Mouse (Mus musculus): Measurements from ENCODE around the gene Chst10. TPM values are rescaled to one million over a fixed set of nuclear protein-coding genes. Genes with fewer than 3 reads are reported as not detected.

Gene Chst10
- total and polyA plus RNA-seq, 3 experiments: 0.31 to 0.43 TPM; not detected in 1

GRCm38 (mm10) chr1:38817268-38817667 lies 80.7 kb downstream of the Chst10 start:
- Histone ChIP-seq H3K36me3 (ENCODE audit: control insufficient read depth in 1 of 2, insufficient read depth in 2 of 2, low read length in 2 of 2) (no peaks in the 10 kb centered on the region), H3K9me3 (replicated peaks; ENCODE audit: insufficient read depth, low read length) (no peaks in the 10 kb centered on the region), H3K27me3 (ENCODE audit: control insufficient read depth in 1 of 2, insufficient read depth in 2 of 2, low read length in 2 of 2) (peaks cover 3 to 9% of the 10 kb centered on the region in 2 experiments; a peak in 3 of 4 replicates), H3K79me2 (ENCODE audit: control insufficient read depth, insufficient read depth, low read length, poor library complexity) (no peaks in the 10 kb centered on the region), H3K27ac (ENCODE audit: control insufficient read depth, low read depth, low read length) (no peak overlapping the region), H3K4me3 (ENCODE audit: control insufficient read depth in 1 of 2, insufficient read depth in 1 of 2, low read depth in 2 of 2, low read length in 2 of 2) (no peak overlapping the region), H3K9ac (ENCODE audit: control insufficient read depth, low read depth, low read length, poor library complexity, severe bottlenecking) (no peak overlapping the region), H3K4me1 (ENCODE audit: control insufficient read depth in 1 of 2, insufficient read depth in 2 of 2, low read length in 2 of 2) (no peaks in the 10 kb centered on the region)
- TF ChIP-seq CHD1 (IDR thresholded peaks at IDR 0.05; ENCODE audit: low read depth, low read length): no peak
- TF ChIP-seq SIN3A (IDR thresholded peaks at IDR 0.05; ENCODE audit: low read length): no peak
- no peak for TF ChIP-seq BHLHE40 (IDR thresholded peaks at IDR 0.05; ENCODE audit: borderline replicate concordance, low read depth, low read length)
- TF ChIP-seq MAZ (IDR thresholded peaks at IDR 0.05; ENCODE audit: low read depth, low read length): no peak
- TF ChIP-seq GABPA (IDR thresholded peaks at IDR 0.05; ENCODE audit: low read depth, low read length): no peak
- no peak for TF ChIP-seq GATA1 (IDR thresholded peaks at IDR 0.05; ENCODE audit: low read depth, low read length)
- no peak for TF ChIP-seq NELFE (IDR thresholded peaks at IDR 0.05; ENCODE audit: low read depth, low read length)
- TF ChIP-seq MAFK (IDR thresholded peaks at IDR 0.05; ENCODE audit: borderline replicate concordance, low read depth, low read length): no peak
- TF ChIP-seq MXI1 (IDR thresholded peaks at IDR 0.05; ENCODE audit: low read depth, low read length): no peak
- no peak for TF ChIP-seq ETS1 (IDR thresholded peaks at IDR 0.05; ENCODE audit: low read depth, low read length)
- TF ChIP-seq JUND (IDR thresholded peaks at IDR 0.05; ENCODE audit: low read depth, low read length): no peak
- no peak for TF ChIP-seq CTCF (IDR thresholded peaks at IDR 0.05 in 2 of 3, conservative IDR thresholded peaks at IDR 0.05 in 1 of 3; ENCODE audit: control insufficient read depth in 1 of 3, insufficient read depth in 1 of 3, low read depth in 2 of 3, low read length in 3 of 3, poor library complexity in 1 of 3, severe bottlenecking in 1 of 3)
- no peak for TF ChIP-seq ZC3H11A (IDR thresholded peaks at IDR 0.05; ENCODE audit: low read depth, low read length)
- TF ChIP-seq USF2 (IDR thresholded peaks at IDR 0.05; ENCODE audit: borderline replicate concordance in 1 of 2, insufficient read depth in 1 of 2, low read depth in 1 of 2, low read length in 2 of 2): no peak
- TF ChIP-seq TCF12 (IDR thresholded peaks at IDR 0.05; ENCODE audit: low read depth, low read length): no peak
- TF ChIP-seq CHD2 (IDR thresholded peaks at IDR 0.05; ENCODE audit: low read length): no peak
- TF ChIP-seq RCOR1 (IDR thresholded peaks at IDR 0.05; ENCODE audit: low read depth, low read length): no peak
- TF ChIP-seq MAX (IDR thresholded peaks at IDR 0.05; ENCODE audit: low read length): no peak
- TF ChIP-seq ZMIZ1 (IDR thresholded peaks at IDR 0.05; ENCODE audit: low read depth, low read length): no peak
- no peak for TF ChIP-seq EP300 (IDR thresholded peaks at IDR 0.05; ENCODE audit: low read depth in 1 of 2, low read length in 2 of 2)
- DNase-seq (ENCODE audit: low read depth, low spot score): no peak

DNA sequence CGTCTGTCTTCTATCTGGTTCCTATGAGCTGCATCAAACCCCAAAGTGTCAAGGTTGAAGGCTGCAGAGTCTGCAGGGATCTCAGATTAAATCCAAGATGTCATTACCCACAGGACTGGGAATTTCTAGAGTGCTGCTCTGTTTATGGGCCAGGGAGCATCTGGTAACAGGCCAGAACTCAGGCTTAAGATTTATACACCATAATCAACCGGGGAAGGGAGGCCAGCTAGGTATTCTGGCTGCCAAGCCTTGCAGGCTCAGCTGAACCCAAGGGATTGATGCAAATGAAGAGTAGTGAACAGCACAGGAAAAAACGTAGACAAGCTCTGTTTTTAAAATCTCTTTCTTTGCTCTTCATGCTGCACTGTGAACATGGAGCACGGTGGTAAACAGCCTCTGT lies 81.7 kb downstream of the Chst10 start:
- TF ChIP-seq NRF1 (IDR thresholded peaks at IDR 0.05; ENCODE audit: insufficient read depth, low read depth, low read length, poor library complexity, severe bottlenecking) (no peak), EP300 (IDR thresholded peaks at IDR 0.05; ENCODE audit: low read depth in 1 of 2, low read length in 2 of 2) (no peak), TBP (IDR thresholded peaks at IDR 0.05; ENCODE audit: low read depth, low read length) (no peak), CHD1 (IDR thresholded peaks at IDR 0.05; ENCODE audit: low read depth, low read length) (no peak), USF1 (IDR thresholded peaks at IDR 0.05; ENCODE audit: low read depth, low read length) (no peak), USF2 (IDR thresholded peaks at IDR 0.05; ENCODE audit: borderline replicate concordance in 1 of 2, insufficient read depth in 1 of 2, low read depth in 1 of 2, low read length in 2 of 2) (no peak), ZMIZ1 (IDR thresholded peaks at IDR 0.05; ENCODE audit: low read depth, low read length) (no peak), KAT2A (conservative IDR thresholded peaks at IDR 0.05; ENCODE audit: low read depth, low read length) (no peak)
- H3K4me1 ChIP-seq (ENCODE audit: control insufficient read depth in 1 of 2, insufficient read depth in 2 of 2, low read length in 2 of 2): no peaks in the 10 kb centered on the region

More for the DNA sequence above, 81.7 kb downstream of the Chst10 start:
- Histone ChIP-seq H3K27ac (ENCODE audit: control insufficient read depth, low read depth, low read length) (no peak overlapping the region), H3K9ac (ENCODE audit: control insufficient read depth, low read depth, low read length, poor library complexity, severe bottlenecking) (no peak overlapping the region), H3K36me3 (ENCODE audit: control insufficient read depth in 1 of 2, insufficient read depth in 2 of 2, low read length in 2 of 2) (no peaks in the 10 kb centered on the region), H3K27me3 (ENCODE audit: control insufficient read depth in 1 of 2, insufficient read depth in 2 of 2, low read length in 2 of 2) (peaks cover 6 to 10% of the 10 kb centered on the region in 2 experiments; a peak in 3 of 4 replicates), H3K4me3 (ENCODE audit: control insufficient read depth in 1 of 2, insufficient read depth in 1 of 2, low read depth in 2 of 2, low read length in 2 of 2) (no peak overlapping the region), H3K79me2 (ENCODE audit: control insufficient read depth, insufficient read depth, low read length, poor library complexity) (no peaks in the 10 kb centered on the region), H3K9me3 (replicated peaks; ENCODE audit: insufficient read depth, low read length) (no peaks in the 10 kb centered on the region)
- DNase-seq (ENCODE audit: low read depth, low spot score): no peak
